Mouse (Mus musculus): ENCODE data around the gene Ctsa. TPM values are rescaled to one million over a fixed set of nuclear protein-coding genes. Genes with fewer than 3 reads are reported as not detected.
"Not testable (repeated sequence)": the region's sequence is repeated elsewhere in the genome, so short reads cannot be mapped to it uniquely, and the experiment has no call there.

The Ctsa gene
- polyA plus RNA-seq, 1 experiment from 2014 or later = 100 TPM

GRCm38 (mm10) chr2:164793236-164793635 is 39.4 kb upstream of the Ctsa start:
- Histone ChIP-seq H3K27me3 (replicated peaks; ENCODE audit: low read depth, poor library complexity, severe bottlenecking) (no peaks in the 10 kb centered on the region), H3K27ac (replicated peaks) (no peak overlapping the region), H3K4me3 (no peak overlapping the region), H3K9me3 (no peaks in the 10 kb centered on the region), H3K36me3 (replicated peaks) (peaks cover 83% of the 10 kb centered on the region), H3K4me1 (peaks cover 9% of the 10 kb centered on the region)
- 78% methylated on average over 3 of the region's 3 CpGs for WGBS
- peak; percentile 71 for DNase-seq (ENCODE audit: low spot score)

- Histone ChIP-seq H3K27me3 (replicated peaks; ENCODE audit: low read depth, poor library complexity, severe bottlenecking) (no peaks in the 10 kb centered on the region), H3K4me1 (peaks cover 3% of the 10 kb centered on the region), H3K36me3 (replicated peaks) (peaks cover 83% of the 10 kb centered on the region), H3K27ac (replicated peaks) (no peak overlapping the region), H3K4me3 (no peak overlapping the region), H3K9me3 (no peaks in the 10 kb centered on the region)
- WGBS = 91% methylated on average over 2 of the region's 2 CpGs
- DNase-seq (ENCODE audit: low spot score) = no peak
Observed at GRCm38 (mm10) chr2:164793772-164794171, 38.9 kb upstream of the Ctsa start.

GRCm38 (mm10) chr2:164794293-164794692 is 38.4 kb upstream of the Ctsa start:
- no peaks in the 10 kb centered on the region for H3K4me1 ChIP-seq
- WGBS = 33% methylated on average over 5 of the region's 5 CpGs
- no peak overlapping the region for H3K27ac ChIP-seq (replicated peaks)
- DNase-seq (ENCODE audit: low spot score) = peak; percentile 81
- no peaks in the 10 kb centered on the region for H3K9me3 ChIP-seq
- no peak overlapping the region for H3K4me3 ChIP-seq
- peaks cover 84% of the 10 kb centered on the region for H3K36me3 ChIP-seq (replicated peaks)
- H3K27me3 ChIP-seq (replicated peaks; ENCODE audit: low read depth, poor library complexity, severe bottlenecking) = no peaks in the 10 kb centered on the region

GRCm38 (mm10) chr2:164795868-164796267 is 36.8 kb upstream of the Ctsa start:
- Histone ChIP-seq H3K27ac (replicated peaks) (no peak overlapping the region), H3K27me3 (replicated peaks; ENCODE audit: low read depth, poor library complexity, severe bottlenecking) (no peaks in the 10 kb centered on the region), H3K4me3 (no peak overlapping the region), H3K4me1 (no peaks in the 10 kb centered on the region), H3K36me3 (replicated peaks) (peaks cover 90% of the 10 kb centered on the region), H3K9me3 (no peaks in the 10 kb centered on the region)
- 89% methylated on average over 4 of the region's 4 CpGs for WGBS
- no peak for DNase-seq (ENCODE audit: low spot score)

- H3K9me3 ChIP-seq; H3K4me1 ChIP-seq; DNase-seq (ENCODE audit: low spot score); H3K4me3 ChIP-seq; H3K27ac ChIP-seq (replicated peaks); H3K27me3 ChIP-seq (replicated peaks; ENCODE audit: low read depth, poor library complexity, severe bottlenecking): not testable (repeated sequence)
- peaks cover 84% of the 10 kb centered on the region for H3K36me3 ChIP-seq (replicated peaks)
- WGBS = 85% methylated on average over 6 of the region's 6 CpGs
Observed at GRCm38 (mm10) chr2:164798554-164798953, 34.1 kb upstream of the Ctsa start.

GRCm38 (mm10) chr2:164800252-164801004 is 32.2 kb upstream of the Ctsa start:
- Histone ChIP-seq H3K4me3 (no peak overlapping the region), H3K27me3 (replicated peaks; ENCODE audit: low read depth, poor library complexity, severe bottlenecking) (no peaks in the 10 kb centered on the region), H3K4me1 (peaks cover 13% of the 10 kb centered on the region), H3K36me3 (replicated peaks) (peaks cover 73% of the 10 kb centered on the region), H3K9me3 (no peaks in the 10 kb centered on the region), H3K27ac (replicated peaks) (no peak overlapping the region)
- DNase-seq (ENCODE audit: low spot score) = no peak
- 90% methylated on average over 13 of the region's 13 CpGs for WGBS

- WGBS = 91% methylated on average over 16 of the region's 16 CpGs
- peak overlapping the region; percentile 90 for H3K4me3 ChIP-seq
- no peak for DNase-seq (ENCODE audit: low spot score)
Observed at GRCm38 (mm10) chr2:164803201-164803920, 29.3 kb upstream of the Ctsa start.

GRCm38 (mm10) chr2:164803921-164804313 is 28.8 kb upstream of the Ctsa start:
- Histone ChIP-seq H3K27me3 (replicated peaks; ENCODE audit: low read depth, poor library complexity, severe bottlenecking) (no peaks in the 10 kb centered on the region), H3K9me3 (no peaks in the 10 kb centered on the region), H3K4me3 (peak overlapping the region; percentile 90), H3K27ac (replicated peaks) (peak overlapping the region; percentile 93; the same call in 1 of the 2 replicates), H3K36me3 (replicated peaks) (peaks cover 46% of the 10 kb centered on the region), H3K4me1 (peaks cover 24% of the 10 kb centered on the region)
- WGBS = 63% methylated on average over 1 of the region's 1 CpGs
- no peak for DNase-seq (ENCODE audit: low spot score)

More at GRCm38 (mm10) chr2:164803201-164803920, 29.3 kb upstream of the Ctsa start:
- H3K27me3 ChIP-seq (replicated peaks; ENCODE audit: low read depth, poor library complexity, severe bottlenecking) = no peaks in the 10 kb centered on the region
- no peak overlapping the region for H3K27ac ChIP-seq (replicated peaks)
- H3K4me1 ChIP-seq = peaks cover 24% of the 10 kb centered on the region
- no peaks in the 10 kb centered on the region for H3K9me3 ChIP-seq
- H3K36me3 ChIP-seq (replicated peaks) = peaks cover 46% of the 10 kb centered on the region

- Histone ChIP-seq H3K36me3 (replicated peaks) (peaks cover 46% of the 10 kb centered on the region), H3K27ac (replicated peaks) (peak within 1 kb of the TSS; percentile 93), H3K27me3 (replicated peaks; ENCODE audit: low read depth, poor library complexity, severe bottlenecking) (no peaks in the 10 kb centered on the region), H3K4me3 (peak within 1 kb of the TSS; percentile 90), H3K4me1 (peaks cover 24% of the 10 kb centered on the region), H3K9me3 (no peaks in the 10 kb centered on the region)
- under 1% methylated on average over 47 of the region's 47 CpGs for WGBS
- peak; percentile 95 for DNase-seq (ENCODE audit: low spot score)
Observed at GRCm38 (mm10) chr2:164804533-164805331, 27.9 kb upstream of the Ctsa start, which contains the start of the genes Acot8 and Zswim3. Gene Acot8 (minus strand): TSS chr2:164804882. Gene Zswim3 (plus strand): TSS chr2:164805098.

- Histone ChIP-seq H3K36me3 (replicated peaks) (peaks cover 40% of the 10 kb centered on the region), H3K27me3 (replicated peaks; ENCODE audit: low read depth, poor library complexity, severe bottlenecking) (no peaks in the 10 kb centered on the region), H3K4me3 (peak overlapping the region; percentile 90), H3K9me3 (no peaks in the 10 kb centered on the region), H3K4me1 (peaks cover 24% of the 10 kb centered on the region), H3K27ac (replicated peaks) (peak overlapping the region; percentile 93)
- no peak for DNase-seq (ENCODE audit: low spot score)
- 2% methylated on average over 21 of the region's 21 CpGs for WGBS
Observed at GRCm38 (mm10) chr2:164805332-164805718, 27.3 kb upstream of the Ctsa start.

- no peaks in the 10 kb centered on the region for H3K9me3 ChIP-seq
- H3K36me3 ChIP-seq (replicated peaks) = peaks cover 27% of the 10 kb centered on the region
- peaks cover 24% of the 10 kb centered on the region for H3K4me1 ChIP-seq
- DNase-seq (ENCODE audit: low spot score) = no peak
- 75% methylated on average over 7 of the region's 7 CpGs for WGBS
- no peaks in the 10 kb centered on the region for H3K27me3 ChIP-seq (replicated peaks; ENCODE audit: low read depth, poor library complexity, severe bottlenecking)
- no peak overlapping the region for H3K4me3 ChIP-seq
- H3K27ac ChIP-seq (replicated peaks) = no peak overlapping the region
Observed at GRCm38 (mm10) chr2:164806614-164807013, 26.1 kb upstream of the Ctsa start.

- H3K27ac ChIP-seq (replicated peaks) = no peak overlapping the region
- 53% methylated on average over 2 of the region's 2 CpGs for WGBS
Observed at GRCm38 (mm10) chr2:164813557-164813956, 19.1 kb upstream of the Ctsa start.

More at GRCm38 (mm10) chr2:164813557-164813956, 19.1 kb upstream of the Ctsa start:
- Histone ChIP-seq H3K4me1 (peaks cover 12% of the 10 kb centered on the region), H3K4me3 (no peak overlapping the region), H3K9me3 (no peaks in the 10 kb centered on the region), H3K36me3 (replicated peaks) (peaks cover 17% of the 10 kb centered on the region), H3K27me3 (replicated peaks; ENCODE audit: low read depth, poor library complexity, severe bottlenecking) (no peaks in the 10 kb centered on the region)
- no peak for DNase-seq (ENCODE audit: low spot score)

Measured in embryonic facial prominence, embryonic 10.5 days (tissue).